Mouse (Mus musculus) mouse embryonic stem cell (cell line): ENCODE results near the gene Lrrc30.

Experiments used
- in situ Hi-C, 2 experiments: fragments of 300-500 bp; cut with MboI; formaldehyde crosslinking; loops; 1 replicate in 1 of 2; 3 replicates in 1 of 2; pipeline ENCODE4 v1.14.3; 2019 to 2020; ENCODE audit warnings: low sequenced_read_pairs in 2 of 2, low pct_unique_long_range_greater_than_20kb in 1 of 2, mixed read lengths in 1 of 2; ENCODE audit not compliant: unreplicated experiment in 1 of 2

The Lrrc30 gene

DNA sequence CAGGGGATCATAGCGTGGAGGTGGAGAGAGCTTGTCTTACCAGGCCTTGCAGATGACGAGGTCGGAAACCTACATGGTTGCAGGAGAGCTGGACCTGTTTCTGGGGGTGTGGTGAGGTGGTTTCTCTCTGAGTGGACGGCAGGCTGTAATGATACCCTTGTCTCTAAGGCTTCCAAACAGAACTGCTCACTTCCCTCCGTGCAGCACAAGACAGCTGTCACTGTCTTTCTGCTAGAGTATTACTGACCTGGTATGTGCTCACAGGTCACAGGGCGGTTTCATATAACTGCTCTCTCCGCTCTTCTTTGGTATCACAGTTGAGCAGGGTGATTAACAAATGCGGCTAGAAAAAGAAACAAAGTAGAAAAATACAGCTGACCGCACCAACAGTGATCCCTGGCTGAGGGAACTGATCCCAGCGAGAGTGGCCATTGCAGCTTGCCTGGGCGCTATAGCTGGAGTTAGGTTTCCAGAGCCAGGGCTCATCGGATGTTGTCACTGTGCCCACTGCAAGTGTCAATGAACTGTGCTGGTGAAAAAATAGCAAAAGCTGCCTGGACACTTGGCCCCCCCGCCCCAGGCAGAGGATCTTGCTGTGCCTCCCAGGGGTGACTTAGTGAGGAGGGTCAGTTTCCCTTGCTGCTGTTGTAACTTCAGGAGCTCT, at the start of gene Lrrc30:
Gene Lrrc30, minus strand, starts transcription at position 48 of the 664 bp plus-strand sequence.
- in situ Hi-C loops, result no loop called here

DNA sequence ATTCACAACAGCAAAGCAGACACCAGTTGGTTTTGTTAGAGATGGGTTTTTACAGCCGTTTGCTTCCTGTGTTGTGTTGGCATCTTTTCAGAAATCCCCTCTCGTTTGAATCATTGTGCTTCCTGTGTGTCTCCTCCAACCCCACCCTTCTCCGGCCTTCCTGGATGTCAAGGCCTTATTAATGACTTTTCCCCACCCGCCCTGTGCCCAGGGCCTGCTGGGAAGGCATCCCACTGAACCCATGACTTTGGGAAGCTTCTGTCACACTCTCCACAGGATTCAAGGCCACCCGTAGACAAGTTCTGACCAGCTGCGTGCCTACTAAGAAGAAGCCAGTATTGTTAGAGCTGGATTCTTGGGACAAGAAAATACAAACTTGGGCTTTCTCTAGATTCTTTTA, 48.6 kb upstream of the Lrrc30 start:
- in situ Hi-C loops, result no loop called here

DNA sequence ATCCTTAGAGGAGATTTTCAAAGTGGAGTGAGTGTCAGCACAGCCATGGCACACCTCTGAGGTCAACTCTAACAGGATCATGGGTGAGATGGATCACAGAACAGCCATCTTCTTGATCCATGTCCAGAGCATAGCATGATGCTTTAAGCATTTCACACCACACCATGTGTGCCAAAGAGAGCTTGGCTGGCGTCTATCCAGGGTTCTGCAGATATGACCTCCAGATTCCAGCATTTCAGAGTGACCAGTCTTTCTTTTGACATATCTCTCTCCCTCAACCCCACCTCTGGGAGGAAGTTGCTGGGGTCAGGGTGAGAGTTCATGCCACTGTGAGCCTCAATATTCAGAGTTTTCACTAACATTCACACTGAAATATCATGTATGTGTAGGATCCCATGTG, 46.1 kb upstream of the Lrrc30 start:
- in situ Hi-C loops, result no loop called here

DNA sequence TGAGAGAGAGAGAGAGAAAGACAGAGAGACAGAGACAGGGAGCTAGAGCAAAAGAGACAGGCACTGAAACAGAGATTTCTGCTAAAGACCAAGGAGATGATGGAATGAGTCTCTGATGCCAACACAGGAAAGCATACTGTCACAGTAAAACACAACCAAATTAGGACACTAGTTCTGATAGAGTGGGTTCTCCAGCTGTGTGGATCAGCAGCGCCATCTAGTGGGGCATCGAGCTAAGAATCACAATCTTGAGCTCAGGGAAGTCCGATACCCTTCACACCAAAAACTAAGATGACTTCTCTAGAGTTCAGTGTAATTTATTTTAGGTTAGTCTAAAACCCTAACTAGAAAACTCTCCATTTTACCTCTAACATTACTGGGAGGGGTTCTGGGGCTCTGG, 35.5 kb upstream of the Lrrc30 start:
- in situ Hi-C loops, result no loop called here

DNA sequence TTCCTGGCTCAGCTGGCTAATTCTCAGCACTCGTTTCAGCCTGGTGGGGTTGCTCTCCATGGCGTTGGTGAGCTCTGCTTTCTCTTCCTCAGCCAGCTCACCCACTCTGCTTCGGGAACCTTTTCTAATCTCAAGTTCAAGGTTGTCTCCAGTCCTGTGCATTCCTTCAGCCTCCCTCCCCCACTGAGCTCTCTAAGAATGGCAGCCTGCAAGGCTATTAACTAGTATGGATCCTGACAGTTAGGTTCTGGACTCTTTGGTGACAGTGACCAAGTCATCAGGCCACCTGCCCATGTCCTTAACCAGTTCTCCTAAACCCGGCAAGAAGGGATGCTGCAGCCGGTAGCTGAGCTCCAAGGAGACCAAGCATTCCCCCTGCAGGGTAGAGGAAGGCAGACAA, 34.5 kb upstream of the Lrrc30 start:
- in situ Hi-C loops, result no loop called here

DNA sequence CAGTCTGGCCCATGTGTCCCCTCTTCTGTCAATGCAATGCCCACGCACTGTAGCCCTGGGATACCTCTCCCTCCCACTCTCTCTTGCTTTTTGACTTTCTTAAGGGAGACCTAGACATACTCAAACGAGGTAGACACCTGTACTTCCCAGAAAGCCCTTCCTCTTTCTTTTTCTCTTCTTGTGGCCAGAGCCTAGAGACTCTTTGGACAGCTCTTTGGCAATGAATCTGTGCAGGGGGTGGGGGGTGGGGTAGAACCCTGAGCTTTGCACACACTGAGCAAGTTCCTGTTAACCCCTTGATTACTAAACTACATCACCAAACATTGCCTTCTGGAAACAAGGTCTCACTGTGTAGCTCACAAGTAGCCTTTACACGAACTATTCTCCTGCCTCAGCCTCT, 31.8 kb upstream of the Lrrc30 start:
- in situ Hi-C loops, result no loop called here

DNA sequence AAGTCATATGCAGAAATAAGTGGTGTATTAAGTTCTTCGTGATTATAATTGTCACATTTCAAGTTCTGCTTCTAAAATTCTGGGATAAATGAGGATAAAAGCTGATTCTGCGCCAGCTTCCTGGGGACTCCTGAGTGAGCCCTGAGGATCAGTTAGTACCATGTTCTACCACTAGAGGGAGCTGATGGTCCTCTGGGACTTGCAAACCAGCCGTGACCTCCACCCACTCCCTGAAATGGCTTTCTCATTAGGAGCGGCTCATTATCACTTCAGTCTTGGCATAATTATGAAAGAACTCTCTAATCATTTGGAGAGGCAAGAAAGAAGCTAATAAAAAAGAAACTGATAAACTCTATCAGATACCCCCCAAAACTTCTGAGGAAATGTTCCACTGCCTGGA, 19.0 kb upstream of the Lrrc30 start:
- in situ Hi-C loops, result no loop called here

DNA sequence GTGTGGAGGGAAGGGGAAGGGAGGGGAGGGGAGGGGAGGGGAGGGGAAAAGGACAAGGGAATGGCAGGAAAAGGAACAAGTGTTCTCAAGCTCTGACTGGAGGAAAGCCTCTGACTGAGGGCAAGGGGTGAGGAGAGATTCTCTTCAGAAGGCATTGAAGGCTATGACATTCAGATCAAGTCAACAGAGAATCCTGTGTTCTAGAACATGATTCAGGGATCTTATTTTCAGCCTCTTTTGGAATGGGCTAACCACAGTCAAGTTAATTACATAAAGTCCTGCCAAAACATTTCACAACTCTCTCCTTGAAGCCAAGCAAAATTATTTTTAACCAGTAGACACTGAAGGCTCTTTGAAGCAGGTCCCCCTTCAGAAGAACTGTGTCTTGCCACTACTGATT, 9.1 kb upstream of the Lrrc30 start:
- in situ Hi-C loops, result no loop called here

DNA sequence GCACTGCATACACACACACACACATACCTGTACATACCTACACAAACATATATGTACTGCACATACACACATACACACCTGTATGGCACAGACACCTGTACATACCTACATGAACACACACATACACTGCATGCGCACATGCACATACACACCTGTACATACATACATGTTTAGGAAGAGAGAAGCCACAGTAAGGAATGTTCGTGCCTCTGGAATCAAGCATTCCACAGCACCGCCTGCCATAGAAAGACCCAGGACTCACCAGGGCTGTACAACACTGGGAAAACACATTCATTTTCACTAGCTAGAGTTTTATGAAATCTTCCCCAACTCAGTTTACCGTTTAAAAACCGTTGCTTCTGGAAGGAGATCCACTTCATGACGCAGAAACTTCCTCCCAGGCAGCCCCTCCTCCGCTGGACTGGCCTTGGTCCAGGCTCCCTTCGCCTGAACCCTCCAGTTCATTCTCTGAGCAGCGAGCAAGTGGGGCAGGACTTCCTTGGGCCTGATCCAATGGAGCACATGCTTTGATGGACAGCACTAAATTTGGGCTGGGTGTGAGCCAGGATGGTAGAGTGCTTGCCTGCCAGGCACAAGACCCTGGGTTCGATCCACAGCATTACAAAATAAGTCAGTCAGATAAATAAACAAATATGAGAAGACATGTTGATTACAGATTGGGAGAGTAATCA, 5.7 kb upstream of the Lrrc30 start:
- in situ Hi-C loops, result no loop called here

DNA sequence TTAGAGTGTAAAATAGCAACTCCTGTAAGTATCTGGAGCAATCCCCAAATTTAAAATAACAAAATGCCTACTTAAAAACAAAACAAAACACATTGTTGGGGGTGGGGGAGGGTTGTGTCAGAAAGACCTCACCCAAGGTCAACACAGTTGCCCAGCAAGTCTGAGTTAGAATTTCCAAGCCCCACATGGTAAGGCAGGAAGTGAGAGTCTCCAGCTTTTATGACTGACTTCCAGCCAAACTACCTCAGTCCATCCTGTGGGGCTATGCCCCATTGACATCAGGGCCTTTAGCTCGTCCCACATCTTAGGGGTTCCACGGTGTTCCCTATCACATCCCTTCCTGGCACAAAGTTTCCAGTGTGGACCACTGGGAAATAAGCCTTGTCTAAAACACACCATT, 4.4 kb upstream of the Lrrc30 start:
- in situ Hi-C loops, result no loop called here

DNA sequence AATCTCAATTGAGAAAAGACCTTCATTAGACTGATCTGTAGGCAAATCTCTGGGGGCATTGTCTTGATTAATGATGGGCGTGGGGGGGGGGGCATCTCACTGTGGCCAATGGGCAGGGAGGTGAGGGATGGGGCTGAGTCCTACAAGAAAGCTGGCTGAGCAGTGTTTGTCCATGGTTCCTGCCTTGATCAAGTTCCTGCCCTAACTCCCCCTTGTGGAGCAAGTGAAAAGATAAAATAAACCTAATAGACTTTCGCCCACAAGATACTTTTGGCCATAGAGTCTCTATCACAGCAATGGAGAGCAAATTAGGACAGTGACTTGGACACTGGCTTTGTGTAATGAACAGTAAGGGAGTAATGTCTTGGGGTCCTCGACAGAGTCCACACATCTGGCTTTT, 3.8 kb upstream of the Lrrc30 start:
- in situ Hi-C loops, result no loop called here

DNA sequence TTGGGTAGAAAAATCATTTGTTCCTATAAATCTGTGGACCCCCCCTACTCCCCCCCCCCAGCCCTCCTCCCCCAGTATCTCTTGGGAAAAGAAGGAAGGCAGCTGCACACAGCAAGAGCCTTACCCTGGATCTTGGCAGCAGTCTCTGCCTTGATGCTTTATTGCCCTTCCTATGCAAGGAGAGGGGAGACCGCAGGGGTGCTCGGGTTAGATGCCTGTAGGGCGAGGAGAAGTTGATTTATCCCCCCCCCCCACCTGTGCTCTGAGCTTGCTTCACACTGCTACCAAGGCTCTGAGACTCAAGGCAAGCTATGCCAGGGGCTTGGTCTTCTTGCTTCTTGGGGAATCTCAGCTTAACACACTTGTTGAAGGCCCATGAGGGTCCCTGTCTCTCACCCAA, 2.8 kb downstream of the Lrrc30 start:
- in situ Hi-C loops, result no loop called here

DNA sequence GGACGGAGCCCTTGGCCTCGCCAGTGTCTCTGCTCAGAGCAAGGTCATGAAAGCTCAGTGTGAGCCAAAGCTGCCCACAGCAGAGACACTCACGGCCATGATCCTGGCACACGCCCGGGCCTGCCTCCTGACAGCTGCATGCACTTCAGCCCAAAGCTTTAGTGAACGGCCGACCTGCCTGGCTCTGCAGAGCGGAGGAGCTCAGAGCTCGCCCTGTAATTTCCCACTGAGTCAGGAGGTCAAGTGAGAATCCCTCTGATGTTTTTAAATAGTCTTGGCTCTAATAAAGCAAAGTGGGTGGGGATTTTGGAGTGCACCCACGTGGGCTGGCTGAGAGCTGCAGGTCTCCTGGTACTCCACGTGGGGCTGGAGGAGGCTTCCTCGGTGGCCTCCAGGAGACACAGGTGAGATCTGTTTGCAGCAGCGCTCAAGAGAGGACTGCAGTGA, 3.3 kb downstream of the Lrrc30 start:
- in situ Hi-C loops, result no loop called here

DNA sequence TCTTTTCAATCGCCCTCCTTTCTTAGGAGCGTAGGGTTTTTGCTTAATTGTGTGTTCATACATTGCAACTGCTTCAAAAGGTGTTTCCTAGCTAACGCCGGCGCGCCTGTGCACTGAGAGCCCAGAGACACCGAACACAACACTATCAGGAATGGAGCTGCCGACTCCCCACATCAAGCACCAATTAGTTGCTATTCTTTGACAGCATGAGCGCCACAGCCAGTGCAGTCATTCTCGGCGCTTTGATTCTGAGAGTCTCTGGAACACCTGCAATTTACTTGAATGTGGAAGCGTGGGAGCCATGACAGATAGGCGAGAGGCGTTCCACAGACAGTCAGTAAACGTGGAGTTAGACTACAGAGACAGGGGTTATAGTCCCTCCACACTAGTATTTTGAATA, 4.0 kb downstream of the Lrrc30 start:
- in situ Hi-C loops, result no loop called here

DNA sequence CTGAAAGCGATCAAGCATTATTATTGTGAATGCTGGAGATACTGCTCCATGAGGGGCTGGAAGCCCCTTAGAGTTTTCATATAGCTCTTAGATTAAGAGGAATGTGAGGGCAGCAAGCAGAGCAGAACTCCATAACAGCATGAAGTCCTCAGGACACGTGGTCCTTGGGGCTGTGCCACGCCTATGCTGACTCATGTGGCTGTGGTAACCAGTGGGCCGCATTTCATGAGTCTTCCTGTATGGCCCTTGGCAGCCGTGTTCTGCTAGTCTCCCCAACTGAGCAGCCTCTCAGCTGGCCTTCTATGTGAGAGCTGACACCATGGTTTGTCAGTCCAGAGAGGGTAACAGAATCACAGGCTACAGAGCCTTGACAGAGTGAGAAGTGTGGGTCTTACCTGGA, 7.1 kb downstream of the Lrrc30 start:
- in situ Hi-C loops, result no loop called here

DNA sequence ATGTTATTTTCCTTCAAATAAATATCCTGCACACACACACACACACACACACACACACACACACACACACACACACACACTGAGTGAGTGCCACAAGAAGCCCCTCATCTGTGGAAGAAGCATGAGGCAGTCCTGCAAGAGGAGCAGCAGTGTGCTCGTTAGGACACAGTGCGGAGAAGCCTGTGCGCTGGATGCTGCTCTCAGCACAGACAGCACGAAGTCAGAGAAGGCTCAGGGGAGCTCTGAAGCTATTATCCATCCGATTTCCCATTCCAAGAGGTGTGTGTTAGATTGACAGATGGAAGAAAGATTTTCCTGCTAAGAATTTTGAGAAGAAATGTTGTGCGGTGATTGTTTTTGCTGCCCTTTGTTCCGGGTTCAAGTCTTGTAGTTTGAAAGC, 13.5 kb downstream of the Lrrc30 start:
- in situ Hi-C loops, result no loop called here

DNA sequence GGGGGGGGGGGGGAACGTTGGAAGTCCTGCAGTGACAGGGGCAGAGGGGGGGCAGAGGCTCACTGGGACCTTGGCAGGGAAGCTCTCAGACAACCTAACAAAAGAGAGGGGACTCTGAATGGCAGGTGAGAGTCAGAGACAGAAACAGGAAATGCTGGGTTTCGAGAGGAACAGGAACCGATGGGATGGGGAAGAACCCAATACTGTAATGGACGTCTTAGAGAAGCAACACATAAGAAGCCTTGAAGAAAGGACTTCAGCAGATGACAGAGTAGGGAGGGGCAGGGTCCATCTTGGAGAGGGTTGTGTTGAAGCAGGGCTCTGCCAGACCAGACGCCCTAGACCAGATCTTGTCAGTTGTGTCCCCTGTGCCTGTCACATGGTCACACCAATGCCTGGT, 18.1 kb downstream of the Lrrc30 start:
- in situ Hi-C loops, result no loop called here

DNA sequence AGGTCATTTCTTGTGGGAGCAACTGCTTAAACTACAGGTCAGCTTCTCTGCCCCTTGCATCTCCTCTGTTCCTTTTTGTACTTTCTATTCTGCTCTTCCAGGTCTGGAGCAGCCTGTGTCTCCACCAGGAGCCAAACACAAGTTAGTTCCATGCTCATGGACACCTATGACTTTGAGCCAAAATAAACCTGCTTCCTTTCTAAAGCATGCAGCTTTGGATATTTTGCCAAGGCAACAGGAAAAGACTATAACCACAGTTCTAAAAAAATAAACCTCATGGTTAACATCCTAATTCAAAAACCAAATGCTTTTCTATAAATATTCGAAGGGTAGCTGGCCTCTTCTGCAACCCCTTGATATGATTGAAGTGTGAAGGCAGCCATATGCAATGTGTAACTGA, 19.9 kb downstream of the Lrrc30 start:
- in situ Hi-C loops, result no loop called here

DNA sequence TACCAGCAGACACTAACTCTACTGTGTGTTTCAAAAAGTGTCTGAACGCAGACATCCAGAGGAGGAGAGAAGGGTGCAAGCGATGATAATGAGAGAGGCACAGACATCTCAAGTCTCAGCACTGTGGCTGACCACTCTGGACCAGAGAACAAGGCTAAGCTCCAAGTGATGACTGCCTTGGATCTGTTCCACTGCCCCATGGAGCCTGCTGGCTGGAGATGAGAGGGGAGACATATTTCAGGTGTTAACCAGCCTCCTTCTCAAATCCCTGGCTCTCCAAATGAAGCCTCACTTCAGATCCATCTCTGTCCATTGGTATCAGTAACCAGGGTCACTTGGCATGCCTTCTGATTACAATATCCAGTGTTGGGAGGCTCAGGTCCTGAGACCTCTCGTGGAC, 20.4 kb downstream of the Lrrc30 start:
- in situ Hi-C loops, result no loop called here

DNA sequence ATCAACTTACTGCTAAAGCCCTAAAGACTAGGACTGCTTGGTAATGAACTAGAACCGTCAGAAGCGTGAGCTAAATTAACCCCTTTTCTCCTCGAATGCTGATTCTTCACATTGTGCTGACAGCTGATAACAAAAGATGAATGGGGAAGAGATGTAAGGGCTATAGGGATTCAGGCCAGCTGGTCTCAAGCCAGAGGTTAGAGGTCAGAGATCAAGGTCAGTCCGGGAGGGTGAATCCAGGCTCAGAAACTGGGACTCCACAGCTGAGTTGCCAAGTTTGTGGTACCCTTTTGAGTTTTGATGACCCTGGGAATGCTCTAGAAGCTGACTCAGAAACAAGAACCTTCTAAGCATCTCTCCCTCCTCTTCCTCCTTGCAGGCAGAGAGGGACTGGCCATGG, 28.1 kb downstream of the Lrrc30 start:
- in situ Hi-C loops, result no loop called here
